Mouse (Mus musculus) yolk sac, embryonic 10.5 days (tissue): Measurements from ENCODE around the gene Pgf.

ENCODE experiments used
- DNase-seq: peaks from one replicate; pipeline ENCODE4 v3.0.0-alpha.2; 2017; ENCODE audit warnings: low spot score

The Pgf gene

DNA sequence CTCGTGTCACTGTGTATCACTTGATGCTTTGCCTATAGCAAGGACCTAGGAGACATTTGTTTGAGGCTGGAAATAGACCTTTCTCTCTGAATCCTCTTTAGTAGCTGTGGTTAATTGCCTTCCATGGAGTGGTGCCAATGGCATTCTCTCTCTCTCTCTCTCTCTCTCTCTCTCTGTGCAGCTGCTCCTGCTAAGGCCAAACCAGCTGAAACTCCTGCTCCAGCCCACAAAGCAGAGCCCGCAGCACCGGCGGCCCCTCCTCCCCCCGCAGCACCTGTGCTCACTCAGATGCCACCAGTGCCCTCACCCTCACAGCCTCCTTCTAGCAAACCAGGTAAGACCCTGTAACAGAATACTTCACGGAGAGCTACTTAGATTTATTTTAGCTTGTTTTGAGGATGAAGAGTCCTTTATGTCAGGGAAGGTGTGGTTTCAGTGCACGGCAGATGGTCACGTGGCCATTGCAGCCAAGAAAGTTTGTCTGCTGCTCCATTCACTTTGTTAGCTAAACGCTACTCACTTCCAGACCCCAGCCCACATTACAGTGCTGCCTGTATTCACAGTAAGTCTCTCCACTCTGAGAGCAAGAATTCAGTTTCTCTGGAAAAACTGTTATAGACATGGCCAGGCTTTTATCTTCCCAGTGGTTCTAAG, 55.7 kb downstream of the Pgf start:
- no peak for DNase-seq
